Mouse (Mus musculus) thymus, postnatal 36 days (tissue): ENCODE data around the gene Vmn1r101.
"Not testable (repeated sequence)": the region's sequence is repeated elsewhere in the genome, so short reads cannot be mapped to it uniquely, and the experiment has no call there.

Experiments used
- DNase-seq, 2 experiments: peaks; one replicate each; pipeline ENCODE4 v3.0.0; 2022; ENCODE audit warnings: mixed read lengths in 2 of 2

Gene Vmn1r101

GRCm38 (mm10) chr7:20442493-20442892 lies at the start of gene Vmn1r101:
Vmn1r101 (minus strand) TSS chr7:20442593.
- DNase-seq = not testable (repeated sequence)

GRCm38 (mm10) chr7:20474825-20475224 lies 32.4 kb upstream of the Vmn1r101 start, which contains the start of gene Gm10670:
Gm10670 (minus strand) TSS chr7:20474925.
- not testable (repeated sequence) for DNase-seq

- not testable (repeated sequence) for DNase-seq
Observed at GRCm38 (mm10) chr7:20417642-20418041, 24.8 kb downstream of the Vmn1r101 start, which contains the start of gene Vmn1r100. Vmn1r100 (plus strand) TSS chr7:20417942.
